Mouse (Mus musculus) stomach, embryonic 16.5 days (tissue): ENCODE measurements around the gene Dtx4. TPM values are rescaled to one million over a fixed set of nuclear protein-coding genes. Genes with fewer than 3 reads are reported as not detected.

Source experiments
- ATAC-seq: fragments of 200-750 bp; cut with Nextera tagmentation; 2 replicates; pipeline ENCODE4 v1.8.0; 2017; ENCODE audit warnings: moderate number of reproducible peaks, moderate TSS enrichment; ENCODE audit not compliant: insufficient read depth, low FRiP score
- H3K27ac ChIP-seq: fragments of 300-500 bp; sonication (generic); 2 replicates; pipeline ENCODE4 v1.5.1; 2014; ENCODE audit warnings: low read length
- H3K27me3 ChIP-seq: fragments of 300-500 bp; sonication (generic); 2 replicates; pipeline ENCODE4 v1.6.1; 2014; ENCODE audit warnings: low read length, control low read depth, mixed read lengths; ENCODE audit not compliant: control insufficient read depth, insufficient read depth
- H3K36me3 ChIP-seq: fragments of 300-500 bp; sonication (generic); 2 replicates; pipeline ENCODE4 v1.6.1; 2014; ENCODE audit warnings: low read length; ENCODE audit not compliant: control insufficient read depth, insufficient read depth
- H3K4me1 ChIP-seq: fragments of 300-500 bp; sonication (generic); 2 replicates; pipeline ENCODE4 v1.6.1; 2014; ENCODE audit warnings: low read length, control low read depth, mixed read lengths; ENCODE audit not compliant: control insufficient read depth, insufficient read depth
- H3K4me2 ChIP-seq: fragments of 300-500 bp; sonication (generic); 2 replicates; pipeline ENCODE4 v1.6.1; 2014; ENCODE audit warnings: low read depth, low read length, mixed read lengths
- H3K4me3 ChIP-seq: fragments of 300-500 bp; sonication (generic); replicated peaks from 2 replicates; pipeline ENCODE4 v1.5.1; 2014; ENCODE audit warnings: mild to moderate bottlenecking, low read length
- H3K9ac ChIP-seq: fragments of 300-500 bp; sonication (generic); 2 replicates; pipeline ENCODE4 v1.6.1; 2014; ENCODE audit warnings: low read length
- H3K9me3 ChIP-seq: fragments of 300-500 bp; sonication (generic); replicated peaks from 2 replicates; pipeline ENCODE4 v1.6.1; 2016; ENCODE audit warnings: low read length, control low read depth; ENCODE audit not compliant: control insufficient read depth
- WGBS: fragments of 180-500 bp; shearing (Covaris S2); extraction: QIAGEN DNeasy Blood & Tissue Kit; methylation state at CpG from one replicate; pipeline ENCODE4 v1.1.7; 2014; 5-methylcytosine and 5-hydroxymethylcytosine counted together
- polyA plus RNA-seq: library from polyadenylated mRNA; unstranded; fragments of >200 nt; fragmentation: Nextera tagmentation; extraction: Ambion mirVana; gene quantifications from 2 replicates; pipeline ENCODE4 v1.2.1, GENCODE M21; 2015

Gene Dtx4
- polyA plus RNA-seq, 1 experiment from 2014 or later: 15.7 TPM

- no peaks in the 10 kb centered on the region for H3K27me3 ChIP-seq
- ATAC-seq: no peak
- 74% methylated on average over 6 of the region's 6 CpGs for WGBS
- no peak overlapping the region for H3K27ac ChIP-seq
- H3K36me3 ChIP-seq: no peaks in the 10 kb centered on the region
- H3K9ac ChIP-seq: no peak overlapping the region
- H3K4me1 ChIP-seq: no peaks in the 10 kb centered on the region
- H3K4me2 ChIP-seq: no peak overlapping the region
- no peaks in the 10 kb centered on the region for H3K9me3 ChIP-seq
- H3K4me3 ChIP-seq: no peak overlapping the region
Measured at GRCm38 (mm10) chr19:12420555-12420954, 80.7 kb downstream of the Dtx4 start.

GRCm38 (mm10) chr19:12418312-12418711 lies 82.9 kb downstream of the Dtx4 start:
- no peak overlapping the region for H3K4me2 ChIP-seq
- no peaks in the 10 kb centered on the region for H3K9me3 ChIP-seq
- no peak overlapping the region for H3K4me3 ChIP-seq
- H3K4me1 ChIP-seq: no peaks in the 10 kb centered on the region
- no peak for ATAC-seq
- no peak overlapping the region for H3K27ac ChIP-seq
- no peaks in the 10 kb centered on the region for H3K27me3 ChIP-seq
- 35% methylated on average over 3 of the region's 3 CpGs for WGBS
- H3K9ac ChIP-seq: no peak overlapping the region
- no peaks in the 10 kb centered on the region for H3K36me3 ChIP-seq

- no peak for ATAC-seq
- Histone ChIP-seq H3K36me3 (no peaks in the 10 kb centered on the region), H3K4me2 (no peak within 1 kb of the TSS), H3K9me3 (no peaks in the 10 kb centered on the region), H3K27me3 (no peaks in the 10 kb centered on the region), H3K9ac (no peak within 1 kb of the TSS), H3K4me3 (no peak within 1 kb of the TSS), H3K4me1 (no peaks in the 10 kb centered on the region), H3K27ac (no peak within 1 kb of the TSS)
Measured at GRCm38 (mm10) chr19:12417361-12417760, 83.9 kb downstream of the Dtx4 start, which contains the start of gene Olfr1441. TSS of gene Olfr1441 (plus strand) at chr19:12417433.

Other genes starting within 250 kb of the Dtx4 start
- not detected in 2 replicates for gene Olfr235, start 240.4 kb downstream of the Dtx4 start, polyA plus RNA-seq
- gene Olfr1434, start 221.6 kb downstream of the Dtx4 start, polyA plus RNA-seq: not detected in 2 replicates
- gene Olfr1436, start 202.3 kb downstream of the Dtx4 start, polyA plus RNA-seq: not detected in 2 replicates
- not detected in 2 replicates for gene Olfr1437, start 176.4 kb downstream of the Dtx4 start, polyA plus RNA-seq
- gene Olfr1438-ps1, start 165.5 kb downstream of the Dtx4 start, polyA plus RNA-seq: not detected in 2 replicates
- not detected in 2 replicates for gene Olfr1440, start 114.2 kb downstream of the Dtx4 start, polyA plus RNA-seq
- gene Olfr1441, start 84.0 kb downstream of the Dtx4 start, polyA plus RNA-seq: not detected in 2 replicates
- not detected in 2 replicates for gene Pfpl, start 73.5 kb downstream of the Dtx4 start, polyA plus RNA-seq
- gene Mpeg1, start 40.7 kb downstream of the Dtx4 start, polyA plus RNA-seq: 1.3 and 1.8 TPM in 2 replicates
- 21.1 and 23.5 TPM in 2 replicates for gene Fam111a, start 44.3 kb upstream of the Dtx4 start, polyA plus RNA-seq
- gene Gm4952, start 98.5 kb upstream of the Dtx4 start, polyA plus RNA-seq: 0.70 and 1.0 TPM in 2 replicates
- gene Glyat, start 131.9 kb upstream of the Dtx4 start, polyA plus RNA-seq: 0.05 TPM in 1 of 2 replicates, not detected in the other
- not detected in 2 replicates for gene Olfr1442, start 169.0 kb upstream of the Dtx4 start, polyA plus RNA-seq
- not detected in 2 replicates for gene Olfr1443, start 176.7 kb upstream of the Dtx4 start, polyA plus RNA-seq
- 0.45 and 0.76 TPM in 2 replicates for gene Keg1, start 194.3 kb upstream of the Dtx4 start, polyA plus RNA-seq